Mouse (Mus musculus): ENCODE measurements at regions not wholly inside any gene's neighbourhood (a gene's known extent, or its start where the extent isn't known, plus 50 kb on each side); places are given as distances from the start of the nearest gene placed in this dataset.

GRCm38 (mm10) chr8:26226612-26227528, 107.5 kb downstream of the Gm45692 start:
- no peak overlapping the region for H3K9ac ChIP-seq
- no peaks in the 10 kb centered on the region for H3K27me3 ChIP-seq (ENCODE audit: insufficient read depth, low read length)
- DNase-seq (no peak), ATAC-seq (no peak)
- H3K9me3 ChIP-seq (ENCODE audit: low read length), result no peaks in the 10 kb centered on the region
- H3K4me1 ChIP-seq (ENCODE audit: insufficient read depth), result no peaks in the 10 kb centered on the region
- H3K4me2 ChIP-seq (ENCODE audit: low read depth), result no peak overlapping the region
- H3K4me3 ChIP-seq (ENCODE audit: low read depth, low read length), result no peak overlapping the region
- WGBS, result 70% methylated on average over 30 of the region's 30 CpGs
- no peak overlapping the region for H3K27ac ChIP-seq (ENCODE audit: low read depth, low read length)
- no peak for TF ChIP-seq CTCF (IDR thresholded peaks at IDR 0.05; ENCODE audit: low read depth)
- no peaks in the 10 kb centered on the region for H3K36me3 ChIP-seq (ENCODE audit: insufficient read depth)

DNA sequence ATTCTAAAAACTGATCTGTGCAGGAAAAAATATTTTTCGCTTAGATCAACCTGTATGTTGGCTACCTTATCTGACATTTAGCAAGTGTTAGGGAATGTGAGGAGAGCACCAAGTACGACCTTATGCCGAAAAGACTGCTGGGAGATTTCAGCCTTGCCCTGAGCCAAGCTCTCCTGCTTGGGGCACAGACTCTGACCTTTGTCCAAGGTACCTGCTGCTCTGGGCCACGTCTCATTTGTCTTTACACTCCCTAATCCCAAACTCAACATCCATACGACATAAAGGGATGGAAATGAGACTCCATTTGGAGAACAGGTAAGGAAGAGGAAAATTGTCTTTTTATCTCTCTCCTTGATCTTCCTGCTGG, 108.2 kb downstream of the Gm45692 start:
- DNase-seq (no peak), ATAC-seq (no peak)
- Histone ChIP-seq H3K4me3 (ENCODE audit: low read depth, low read length) (no peak overlapping the region), H3K9me3 (ENCODE audit: low read length) (no peaks in the 10 kb centered on the region), H3K9ac (no peak overlapping the region), H3K27ac (ENCODE audit: low read depth, low read length) (no peak overlapping the region), H3K27me3 (ENCODE audit: insufficient read depth, low read length) (no peaks in the 10 kb centered on the region), H3K36me3 (ENCODE audit: insufficient read depth) (no peaks in the 10 kb centered on the region), H3K4me2 (ENCODE audit: low read depth) (no peak overlapping the region), H3K4me1 (ENCODE audit: insufficient read depth) (no peaks in the 10 kb centered on the region)
- 66% methylated on average over 5 of the region's 5 CpGs for WGBS
- no peak for TF ChIP-seq CTCF (IDR thresholded peaks at IDR 0.05; ENCODE audit: low read depth)

DNA sequence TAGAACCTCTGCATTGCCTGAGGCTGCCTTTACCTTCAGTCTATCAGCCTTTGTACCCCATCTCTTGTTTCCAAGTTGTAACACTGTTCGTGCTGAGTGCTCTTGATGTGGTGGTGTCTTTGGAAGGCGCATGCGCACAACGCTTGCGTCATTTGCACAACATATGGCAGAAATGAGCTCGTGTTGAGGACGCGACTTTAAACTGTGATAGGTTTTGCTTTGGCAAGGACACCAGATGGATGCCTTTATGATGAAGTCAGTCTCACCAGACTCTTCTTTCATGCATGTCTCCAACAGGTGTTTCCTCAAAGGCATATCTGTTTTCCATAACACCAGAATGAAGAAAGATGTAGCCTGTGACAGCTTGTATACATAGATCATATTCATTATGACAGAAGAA, 110.2 kb downstream of the Gm45692 start:
- Histone ChIP-seq H3K4me2 (ENCODE audit: low read depth) (no peak overlapping the region), H3K9ac (no peak overlapping the region), H3K9me3 (ENCODE audit: low read length) (no peaks in the 10 kb centered on the region), H3K36me3 (ENCODE audit: insufficient read depth) (no peaks in the 10 kb centered on the region), H3K4me3 (ENCODE audit: low read depth, low read length) (no peak overlapping the region), H3K27me3 (ENCODE audit: insufficient read depth, low read length) (no peaks in the 10 kb centered on the region), H3K27ac (ENCODE audit: low read depth, low read length) (no peak overlapping the region), H3K4me1 (ENCODE audit: insufficient read depth) (no peaks in the 10 kb centered on the region)
- ATAC-seq (no peak), DNase-seq (peak; percentile 20)
- no peak for TF ChIP-seq CTCF (IDR thresholded peaks at IDR 0.05; ENCODE audit: low read depth)
- WGBS, result 78% methylated on average over 8 of the region's 8 CpGs

- Histone ChIP-seq H3K4me1 (ENCODE audit: insufficient read depth) (no peaks in the 10 kb centered on the region), H3K4me2 (ENCODE audit: low read depth) (no peak overlapping the region), H3K27me3 (ENCODE audit: insufficient read depth, low read length) (no peaks in the 10 kb centered on the region; the same call in 1 of the 2 replicates), H3K9ac (no peak overlapping the region), H3K9me3 (ENCODE audit: low read length) (no peaks in the 10 kb centered on the region), H3K36me3 (ENCODE audit: insufficient read depth) (no peaks in the 10 kb centered on the region), H3K4me3 (ENCODE audit: low read depth, low read length) (no peak overlapping the region), H3K27ac (ENCODE audit: low read depth, low read length) (no peak overlapping the region)
- DNase-seq, result no peak
- 69% methylated on average over 2 of the region's 2 CpGs for WGBS
- no peak for TF ChIP-seq CTCF (IDR thresholded peaks at IDR 0.05; ENCODE audit: low read depth)
- peak; percentile 53; the same call in 1 of the 2 replicates for ATAC-seq
Measured at GRCm38 (mm10) chr8:26239075-26239474, 119.7 kb downstream of the Gm45692 start.

DNA sequence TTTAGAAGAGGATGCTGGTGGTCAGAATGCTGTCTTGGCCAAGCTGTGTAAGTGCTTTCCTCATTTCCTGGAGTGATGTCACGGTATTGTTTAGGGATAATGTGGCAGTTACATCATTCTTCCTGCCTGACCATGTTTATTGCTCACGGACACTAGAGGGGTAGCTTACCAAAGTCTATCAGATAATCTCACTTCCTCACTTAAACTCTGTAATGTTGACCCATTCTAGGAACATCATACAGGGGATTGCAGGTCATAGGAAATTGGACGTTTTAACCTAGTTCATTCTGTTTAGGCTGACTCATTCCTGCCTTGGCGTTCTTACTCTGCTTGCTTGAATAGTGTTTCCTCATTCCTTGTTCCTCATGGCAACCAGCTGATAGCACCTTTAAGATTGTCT, 120.3 kb downstream of the Gm45692 start:
- Histone ChIP-seq H3K27me3 (ENCODE audit: insufficient read depth, low read length) (no peaks in the 10 kb centered on the region; the same call in 1 of the 2 replicates), H3K36me3 (ENCODE audit: insufficient read depth) (no peaks in the 10 kb centered on the region), H3K4me2 (ENCODE audit: low read depth) (no peak overlapping the region), H3K4me3 (ENCODE audit: low read depth, low read length) (no peak overlapping the region), H3K9ac (no peak overlapping the region), H3K27ac (ENCODE audit: low read depth, low read length) (no peak overlapping the region), H3K9me3 (ENCODE audit: low read length) (no peaks in the 10 kb centered on the region), H3K4me1 (ENCODE audit: insufficient read depth) (no peaks in the 10 kb centered on the region)
- no peak for TF ChIP-seq CTCF (IDR thresholded peaks at IDR 0.05; ENCODE audit: low read depth)
- DNase-seq (no peak), ATAC-seq (no peak)
- WGBS, result 81% methylated on average over 4 of the region's 4 CpGs

- no peaks in the 10 kb centered on the region for H3K27me3 ChIP-seq (ENCODE audit: insufficient read depth, low read length)
- H3K4me3 ChIP-seq (ENCODE audit: low read depth, low read length), result no peak overlapping the region
- H3K4me2 ChIP-seq (ENCODE audit: low read depth), result no peak overlapping the region
- H3K4me1 ChIP-seq (ENCODE audit: insufficient read depth), result no peaks in the 10 kb centered on the region
- ATAC-seq, result peak; percentile 85
- H3K9me3 ChIP-seq (ENCODE audit: low read length), result no peaks in the 10 kb centered on the region
- H3K27ac ChIP-seq (ENCODE audit: low read depth, low read length), result no peak overlapping the region
- DNase-seq, result peak; percentile 71
- no peaks in the 10 kb centered on the region for H3K36me3 ChIP-seq (ENCODE audit: insufficient read depth)
- no peak overlapping the region for H3K9ac ChIP-seq
- 49% methylated on average over 4 of the region's 4 CpGs for WGBS
- no peak for TF ChIP-seq CTCF (IDR thresholded peaks at IDR 0.05; ENCODE audit: low read depth)
Measured at GRCm38 (mm10) chr8:26243743-26244142, 124.4 kb downstream of the Gm45692 start.

DNA sequence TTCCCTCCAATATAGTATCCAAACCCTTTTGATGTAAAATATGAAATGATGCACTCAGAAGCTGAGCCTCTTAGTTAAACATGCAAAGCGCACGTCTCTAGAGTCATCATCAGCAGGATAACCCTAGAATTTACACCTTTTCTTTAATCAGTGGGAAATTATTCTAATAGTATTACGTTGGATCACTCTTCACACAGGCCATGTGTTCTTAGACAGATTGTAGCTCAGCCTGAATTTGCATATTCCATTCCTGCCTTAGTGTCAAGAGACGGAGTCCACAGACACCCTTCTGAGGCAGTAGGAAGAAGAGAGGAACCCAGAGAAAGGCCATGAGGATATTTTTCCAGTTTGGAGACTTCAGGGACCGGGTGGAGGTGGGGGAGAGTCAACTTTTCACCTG, 125.0 kb downstream of the Gm45692 start:
- no peak overlapping the region for H3K4me2 ChIP-seq (ENCODE audit: low read depth)
- H3K27ac ChIP-seq (ENCODE audit: low read depth, low read length), result no peak overlapping the region
- peak; percentile 18 for DNase-seq
- no peak for TF ChIP-seq CTCF (IDR thresholded peaks at IDR 0.05; ENCODE audit: low read depth)
- no peak overlapping the region for H3K4me3 ChIP-seq (ENCODE audit: low read depth, low read length)
- peak; percentile 43; the same call in 1 of the 2 replicates for ATAC-seq
- no peaks in the 10 kb centered on the region for H3K27me3 ChIP-seq (ENCODE audit: insufficient read depth, low read length)
- no peaks in the 10 kb centered on the region for H3K4me1 ChIP-seq (ENCODE audit: insufficient read depth)
- WGBS, result 55% methylated on average over 5 of the region's 5 CpGs
- H3K9me3 ChIP-seq (ENCODE audit: low read length), result no peaks in the 10 kb centered on the region
- no peaks in the 10 kb centered on the region for H3K36me3 ChIP-seq (ENCODE audit: insufficient read depth)
- H3K9ac ChIP-seq, result no peak overlapping the region
